Mouse (Mus musculus) embryonic facial prominence, embryonic 15.5 days (tissue): ENCODE data around the gene Skap2. TPM values are rescaled to one million over a fixed set of nuclear protein-coding genes. Genes with fewer than 3 reads are reported as not detected.

ENCODE experiments used
- ATAC-seq: fragments of 200-750 bp; cut with Nextera tagmentation; 2 replicates; pipeline ENCODE4 v1.8.0; 2017; ENCODE audit warnings: low read depth, moderate TSS enrichment; ENCODE audit not compliant: insufficient number of reproducible peaks, low FRiP score, low TSS enrichment
- H3K27ac ChIP-seq: fragments of 300-500 bp; sonication (generic); replicated peaks from 2 replicates; pipeline ENCODE4 v1.5.1; 2015; ENCODE audit warnings: mild to moderate bottlenecking, inconsistent platforms
- H3K27me3 ChIP-seq: fragments of 300-500 bp; sonication (generic); 2 replicates; pipeline ENCODE4 v1.6.1; 2015; ENCODE audit warnings: inconsistent platforms
- H3K36me3 ChIP-seq: fragments of 300-500 bp; sonication (generic); 2 replicates; pipeline ENCODE4 v1.6.1; 2015; ENCODE audit warnings: mild to moderate bottlenecking, inconsistent platforms
- H3K4me1 ChIP-seq: fragments of 300-500 bp; sonication (generic); 2 replicates; pipeline ENCODE4 v1.6.1; 2015; ENCODE audit warnings: inconsistent platforms
- H3K4me2 ChIP-seq: fragments of 300-500 bp; sonication (generic); replicated peaks from 2 replicates; pipeline ENCODE4 v1.6.1; 2015; ENCODE audit warnings: mild to moderate bottlenecking, inconsistent platforms
- H3K4me3 ChIP-seq: fragments of 300-500 bp; sonication (generic); replicated peaks from 2 replicates; pipeline ENCODE4 v1.5.1; 2015; ENCODE audit warnings: mild to moderate bottlenecking, inconsistent platforms
- H3K9ac ChIP-seq: fragments of 300-500 bp; sonication (generic); 2 replicates; pipeline ENCODE4 v1.6.1; 2015; ENCODE audit warnings: inconsistent platforms
- H3K9me3 ChIP-seq: fragments of 300-500 bp; sonication (generic); replicated peaks from 2 replicates; pipeline ENCODE4 v1.6.1; 2016; ENCODE audit warnings: inconsistent platforms
- WGBS: fragments of 180-500 bp; shearing (Covaris S2); methylation state at CpG from one replicate; pipeline ENCODE4 v1.1.7; 2015; 5-methylcytosine and 5-hydroxymethylcytosine counted together
- polyA plus RNA-seq: library from polyadenylated mRNA; unstranded; fragments of >200 nt; fragmentation: Nextera tagmentation; extraction: Ambion mirVana; gene quantifications from 2 replicates; pipeline ENCODE4 v1.2.1, GENCODE M21; 2015

Skap2 gene
- polyA plus RNA-seq, 1 experiment from 2014 or later, result 14.3 TPM

GRCm38 (mm10) chr6:52024730-52025129, 12.4 kb upstream of the Skap2 start:
- no peak for ATAC-seq
- Histone ChIP-seq H3K4me1 (no peaks in the 10 kb centered on the region), H3K9ac (no peak overlapping the region), H3K4me3 (no peak overlapping the region), H3K9me3 (no peaks in the 10 kb centered on the region), H3K27ac (no peak overlapping the region), H3K27me3 (no peaks in the 10 kb centered on the region), H3K4me2 (no peak overlapping the region), H3K36me3 (no peaks in the 10 kb centered on the region)
- 50% methylated on average over 5 of the region's 5 CpGs for WGBS

DNA sequence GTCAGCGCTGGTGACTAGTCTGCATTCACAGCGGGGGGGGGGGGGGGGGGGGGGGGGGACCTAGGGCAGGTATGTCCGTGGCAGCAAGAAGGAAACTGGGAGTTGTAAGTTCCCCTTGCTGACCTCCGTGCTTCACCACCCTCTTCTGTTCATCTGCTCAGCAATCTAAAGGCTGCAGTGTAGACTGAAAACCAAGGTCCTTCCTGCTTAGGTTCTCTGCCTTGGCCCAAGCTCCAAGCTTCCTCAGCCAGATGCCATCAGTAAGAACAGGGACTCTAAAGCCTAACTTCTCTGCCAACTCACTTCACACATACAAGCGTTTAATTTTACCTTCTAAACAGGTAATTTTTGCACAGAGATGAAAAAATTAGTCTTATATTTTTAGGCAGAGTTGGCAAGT, 10.0 kb upstream of the Skap2 start:
- Histone ChIP-seq H3K9ac (no peak overlapping the region), H3K4me1 (no peaks in the 10 kb centered on the region), H3K4me3 (no peak overlapping the region), H3K9me3 (no peaks in the 10 kb centered on the region), H3K36me3 (no peaks in the 10 kb centered on the region), H3K27ac (no peak overlapping the region), H3K27me3 (no peaks in the 10 kb centered on the region), H3K4me2 (no peak overlapping the region)
- ATAC-seq, result no peak
- WGBS, result 30% methylated on average over 4 of the region's 5 CpGs

DNA sequence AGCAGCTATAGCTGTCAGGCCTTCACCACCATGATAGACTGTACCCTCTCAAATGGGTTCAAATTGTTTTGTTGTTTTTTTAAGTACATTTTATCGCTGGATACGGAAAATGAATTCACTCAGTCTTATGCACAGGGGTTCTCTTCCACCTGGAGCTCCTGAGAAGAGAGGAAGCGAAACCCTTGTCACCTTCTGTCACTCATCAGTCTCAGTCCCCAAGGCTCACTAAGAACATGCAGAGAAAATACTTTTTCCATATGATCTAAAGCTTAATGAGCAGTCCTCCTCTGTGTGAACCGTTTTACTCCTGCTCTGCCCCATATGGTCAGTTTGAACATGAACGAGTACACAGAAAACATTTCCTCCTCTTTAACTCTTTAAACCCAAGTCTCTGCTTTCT, 7.9 kb upstream of the Skap2 start:
- Histone ChIP-seq H3K4me1 (no peaks in the 10 kb centered on the region), H3K4me3 (no peak overlapping the region), H3K9me3 (no peaks in the 10 kb centered on the region), H3K4me2 (no peak overlapping the region), H3K9ac (no peak overlapping the region), H3K36me3 (no peaks in the 10 kb centered on the region), H3K27me3 (no peaks in the 10 kb centered on the region), H3K27ac (no peak overlapping the region)
- WGBS, result 80% methylated on average over 5 of the region's 5 CpGs
- ATAC-seq, result no peak

- H3K4me2 ChIP-seq, result peak overlapping the region; percentile 86
- WGBS, result 19% methylated on average over 3 of the region's 3 CpGs
- H3K36me3 ChIP-seq, result no peaks in the 10 kb centered on the region
Observed at GRCm38 (mm10) chr6:52013245-52013945, 1.0 kb upstream of the Skap2 start.

DNA sequence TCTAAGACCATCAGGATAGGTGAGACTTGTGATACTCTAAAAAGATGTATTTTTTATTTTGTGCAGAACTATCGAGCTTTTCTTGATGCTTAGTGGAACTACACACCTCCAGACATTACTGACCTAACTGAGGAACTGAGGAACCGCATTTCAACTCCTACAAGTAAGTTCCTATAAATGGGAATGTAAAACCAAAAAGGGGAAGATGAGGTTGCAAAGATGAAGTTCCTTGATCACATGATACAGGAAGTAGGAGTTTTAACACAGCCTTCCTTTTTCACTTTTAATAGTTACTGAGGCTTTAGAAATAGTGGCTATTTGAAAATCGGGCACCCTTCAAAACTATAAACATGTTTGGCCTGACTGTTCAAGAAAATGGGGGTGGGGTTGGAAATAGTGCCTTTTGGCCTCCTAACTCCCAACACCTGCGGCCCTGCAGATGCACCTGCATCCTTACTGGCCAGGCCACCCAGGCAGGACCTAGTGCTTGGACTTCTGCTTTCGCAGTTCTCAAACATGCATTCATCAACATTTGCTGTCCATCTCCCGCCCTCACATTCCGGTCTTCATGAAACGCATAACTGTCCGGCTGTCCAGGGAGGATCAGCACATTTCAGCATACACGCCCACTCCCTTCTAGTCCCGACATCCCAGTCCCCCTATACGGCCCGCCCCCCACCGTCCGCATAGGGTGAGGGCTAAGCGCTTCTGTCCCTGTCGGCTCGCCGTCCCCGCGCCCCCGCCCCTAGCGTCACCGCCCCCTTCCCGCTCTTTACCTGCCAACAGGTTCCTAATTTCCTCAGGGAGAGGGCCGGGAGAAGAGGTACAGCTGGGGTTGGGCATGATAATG, 565 bp downstream of the Skap2 start:
- WGBS, result 8% methylated on average over 26 of the region's 26 CpGs

More at GRCm38 (mm10) chr6:52013245-52013945, 1.0 kb upstream of the Skap2 start:
- no peak overlapping the region for H3K27ac ChIP-seq
- H3K4me3 ChIP-seq, result peak overlapping the region; percentile 62
- H3K9me3 ChIP-seq, result no peaks in the 10 kb centered on the region
- peaks cover 35% of the 10 kb centered on the region for H3K27me3 ChIP-seq
- H3K4me1 ChIP-seq, result 0 out of 2 replicates have a peak, but pooled peaks cover 2% of the 10 kb centered on the region
- ATAC-seq, result no peak
- H3K9ac ChIP-seq, result no peak overlapping the region

DNA sequence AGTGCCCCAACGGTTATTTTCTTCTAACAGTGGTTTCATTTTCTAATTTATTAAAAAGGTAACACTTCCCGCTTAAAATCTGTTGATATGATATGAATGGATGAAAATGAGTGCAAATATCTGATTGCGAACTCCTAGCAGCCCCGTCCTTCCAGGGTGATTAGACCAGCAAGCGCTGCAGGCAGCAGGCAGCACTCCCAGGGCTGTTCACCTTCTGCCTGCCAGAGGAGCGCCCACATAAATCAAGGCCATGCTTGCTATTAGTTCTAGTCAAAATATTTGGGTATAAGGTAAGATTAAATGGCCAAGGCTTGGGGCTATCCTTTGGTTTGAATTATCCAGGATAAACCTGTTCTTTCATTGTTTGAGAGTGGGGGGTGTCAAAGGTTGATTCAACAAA, 3.0 kb downstream of the Skap2 start:
- Histone ChIP-seq H3K9ac (no peak overlapping the region), H3K4me3 (no peak overlapping the region), H3K27ac (no peak overlapping the region), H3K4me2 (no peak overlapping the region), H3K9me3 (no peaks in the 10 kb centered on the region), H3K4me1 (0 out of 2 replicates have a peak, but pooled peaks cover 2% of the 10 kb centered on the region), H3K36me3 (no peaks in the 10 kb centered on the region), H3K27me3 (peaks cover 71% of the 10 kb centered on the region)
- ATAC-seq, result no peak
- WGBS, result 59% methylated on average over 6 of the region's 6 CpGs

More for the DNA sequence above, 565 bp downstream of the Skap2 start:
- H3K36me3 ChIP-seq, result no peaks in the 10 kb centered on the region
- H3K4me1 ChIP-seq, result 0 out of 2 replicates have a peak, but pooled peaks cover 2% of the 10 kb centered on the region
- ATAC-seq, result peak; percentile 76; the same call in 1 of the 2 replicates
- no peak overlapping the region for H3K27ac ChIP-seq
- peaks cover 50% of the 10 kb centered on the region for H3K27me3 ChIP-seq
- no peaks in the 10 kb centered on the region for H3K9me3 ChIP-seq
- peak overlapping the region; percentile 62 for H3K4me3 ChIP-seq
- H3K4me2 ChIP-seq, result peak overlapping the region; percentile 86
- no peak overlapping the region for H3K9ac ChIP-seq

DNA sequence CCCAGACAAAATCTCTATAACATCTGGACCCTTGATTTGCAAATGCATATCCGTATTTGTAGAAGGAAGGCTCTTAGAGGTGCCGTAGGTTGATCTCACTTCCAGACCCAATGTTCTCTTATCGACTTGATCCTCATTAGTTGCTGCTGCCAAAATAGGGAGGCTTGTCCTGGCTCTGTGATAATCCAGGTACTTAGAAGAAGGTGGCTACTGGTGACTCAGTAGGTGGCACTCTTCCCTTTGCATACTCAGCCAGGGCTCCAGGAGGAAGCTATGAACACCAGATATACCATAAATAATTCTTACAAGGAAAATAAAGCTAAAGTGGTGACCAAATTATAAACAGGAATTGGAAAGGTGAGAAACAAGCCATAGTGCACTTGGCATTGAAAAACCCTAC, 3.6 kb downstream of the Skap2 start:
- H3K4me1 ChIP-seq, result 0 out of 2 replicates have a peak, but pooled peaks cover 2% of the 10 kb centered on the region
- 42% methylated on average over 3 of the region's 3 CpGs for WGBS
- no peak overlapping the region for H3K27ac ChIP-seq
- no peak overlapping the region for H3K4me2 ChIP-seq
- H3K9me3 ChIP-seq, result no peaks in the 10 kb centered on the region
- peaks cover 77% of the 10 kb centered on the region for H3K27me3 ChIP-seq
- no peak for ATAC-seq
- H3K9ac ChIP-seq, result no peak overlapping the region
- H3K36me3 ChIP-seq, result no peaks in the 10 kb centered on the region
- no peak overlapping the region for H3K4me3 ChIP-seq

DNA sequence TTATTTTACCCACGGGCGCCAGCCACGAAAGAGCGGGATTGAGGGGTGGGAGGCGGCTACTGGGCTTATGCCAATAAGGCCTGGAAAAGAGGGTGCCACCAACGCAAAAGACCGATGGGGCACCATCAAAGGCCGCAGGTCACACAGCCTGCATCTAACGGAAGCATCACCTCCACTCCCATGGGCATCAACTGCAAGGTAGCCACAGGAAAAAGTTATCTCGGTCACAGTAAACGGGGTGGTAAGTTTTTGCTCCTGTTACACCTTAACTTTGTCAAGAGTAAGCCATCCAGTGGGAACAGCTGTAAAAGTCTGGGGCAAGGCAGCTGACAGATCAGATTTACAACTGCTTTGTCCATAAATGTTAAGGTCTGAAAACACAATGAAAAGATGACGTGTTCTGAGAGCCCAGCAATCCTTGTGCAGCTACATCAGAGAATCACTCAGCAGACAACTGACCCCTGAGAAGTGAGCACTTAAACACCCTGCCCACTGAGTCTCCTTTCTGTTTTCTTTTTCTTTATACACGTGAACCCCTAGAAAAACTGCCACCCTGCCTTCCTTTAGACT, 5.6 kb downstream of the Skap2 start:
- ATAC-seq, result no peak
- Histone ChIP-seq H3K4me3 (no peak overlapping the region), H3K27ac (no peak overlapping the region), H3K4me1 (no peaks in the 10 kb centered on the region), H3K9ac (no peak overlapping the region), H3K36me3 (no peaks in the 10 kb centered on the region), H3K27me3 (peaks cover 81% of the 10 kb centered on the region), H3K9me3 (no peaks in the 10 kb centered on the region), H3K4me2 (no peak overlapping the region)
- WGBS, result 11% methylated on average over 13 of the region's 13 CpGs

GRCm38 (mm10) chr6:52005963-52006648, 6.2 kb downstream of the Skap2 start:
- Histone ChIP-seq H3K9me3 (no peaks in the 10 kb centered on the region), H3K4me1 (no peaks in the 10 kb centered on the region), H3K27ac (no peak overlapping the region), H3K9ac (no peak overlapping the region), H3K36me3 (no peaks in the 10 kb centered on the region), H3K27me3 (peaks cover 81% of the 10 kb centered on the region), H3K4me3 (no peak overlapping the region), H3K4me2 (no peak overlapping the region)
- ATAC-seq, result no peak
- 8% methylated on average over 19 of the region's 19 CpGs for WGBS

DNA sequence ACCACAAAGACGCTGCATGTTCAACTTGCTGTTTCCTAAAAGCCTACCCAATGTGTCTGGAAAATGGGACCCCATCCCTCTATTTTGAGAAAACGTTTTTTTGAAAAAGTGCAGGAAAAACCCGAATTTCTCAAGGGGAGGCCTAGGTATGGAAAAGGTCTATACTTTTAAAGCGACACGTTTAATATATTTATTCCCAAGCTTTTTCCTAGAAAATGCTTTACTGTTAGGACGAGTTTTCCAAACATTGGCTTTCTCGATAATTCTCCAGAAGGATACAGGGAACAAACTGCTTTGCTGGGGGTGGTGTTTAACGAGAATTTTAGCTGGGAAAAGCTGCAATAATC, 6.8 kb downstream of the Skap2 start:
- 12% methylated on average over 8 of the region's 8 CpGs for WGBS
- H3K4me2 ChIP-seq, result no peak overlapping the region
- H3K4me3 ChIP-seq, result no peak overlapping the region
- H3K9ac ChIP-seq, result no peak overlapping the region
- H3K9me3 ChIP-seq, result no peaks in the 10 kb centered on the region
- H3K27ac ChIP-seq, result no peak overlapping the region
- no peaks in the 10 kb centered on the region for H3K4me1 ChIP-seq
- no peak for ATAC-seq
- no peaks in the 10 kb centered on the region for H3K36me3 ChIP-seq
- peaks cover 81% of the 10 kb centered on the region for H3K27me3 ChIP-seq

GRCm38 (mm10) chr6:52004995-52005394, 7.4 kb downstream of the Skap2 start:
- H3K9ac ChIP-seq, result no peak overlapping the region

More at GRCm38 (mm10) chr6:52004995-52005394, 7.4 kb downstream of the Skap2 start:
- no peak overlapping the region for H3K4me3 ChIP-seq
- peaks cover 79% of the 10 kb centered on the region for H3K27me3 ChIP-seq
- no peak overlapping the region for H3K4me2 ChIP-seq
- H3K36me3 ChIP-seq, result no peaks in the 10 kb centered on the region
- 29% methylated on average over 3 of the region's 3 CpGs for WGBS
- ATAC-seq, result no peak
- H3K9me3 ChIP-seq, result no peaks in the 10 kb centered on the region
- H3K27ac ChIP-seq, result no peak overlapping the region
- H3K4me1 ChIP-seq, result no peaks in the 10 kb centered on the region
